Mouse (Mus musculus) brain, embryonic 14.5 days (tissue): ENCODE results near the gene Nlrc5.

Experiments used
- CTCF ChIP-seq: fragments of 200-500 bp; IDR thresholded peaks from 2 replicates; pipeline ENCODE4 v1.5.1; 2012; ENCODE audit warnings: inconsistent platforms, mild to moderate bottlenecking, moderate library complexity, borderline replicate concordance; ENCODE audit not compliant: insufficient read depth, insufficient read length; ENCODE audit errors: extremely low read depth
- POLR2A ChIP-seq: fragments of 200-500 bp; IDR thresholded peaks from 2 replicates; pipeline ENCODE4 v1.6.1; 2012; ENCODE audit warnings: mild to moderate bottlenecking, inconsistent platforms, borderline replicate concordance; ENCODE audit not compliant: poor library complexity, insufficient read depth, insufficient read length, severe bottlenecking; ENCODE audit errors: extremely low read depth

- TF ChIP-seq CTCF (no peak), POLR2A (no peak)
These were observed 98.3 kb downstream of the Nlrc5 start for GRCm38 (mm10) chr8:94532525-94532872.
